Mouse (Mus musculus): Measurements from ENCODE around the gene Erc1.

The Erc1 gene

DNA sequence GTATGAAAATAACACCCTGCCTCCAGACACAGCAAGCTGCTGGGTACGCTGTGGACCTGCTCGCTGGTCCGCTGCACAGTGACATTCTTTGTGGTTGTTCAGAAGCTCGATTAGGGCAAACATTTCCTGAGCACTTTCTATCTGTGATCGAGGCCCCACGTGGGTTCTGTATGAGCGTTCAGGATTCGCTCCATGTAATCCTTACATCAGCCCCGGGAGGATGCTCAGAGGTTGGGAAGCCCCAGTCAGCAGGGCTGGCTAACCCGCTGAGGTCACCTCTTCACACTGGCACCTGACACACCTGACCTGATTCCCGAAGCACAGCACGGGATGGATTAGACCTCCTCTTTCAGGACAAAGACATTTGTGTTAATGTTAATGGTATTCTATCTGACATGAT, 312.1 kb downstream of the Erc1 start:
- in situ Hi-C loops (cut with MboI; ENCODE audit: unreplicated experiment in 2 of 2), result no loop called here

DNA sequence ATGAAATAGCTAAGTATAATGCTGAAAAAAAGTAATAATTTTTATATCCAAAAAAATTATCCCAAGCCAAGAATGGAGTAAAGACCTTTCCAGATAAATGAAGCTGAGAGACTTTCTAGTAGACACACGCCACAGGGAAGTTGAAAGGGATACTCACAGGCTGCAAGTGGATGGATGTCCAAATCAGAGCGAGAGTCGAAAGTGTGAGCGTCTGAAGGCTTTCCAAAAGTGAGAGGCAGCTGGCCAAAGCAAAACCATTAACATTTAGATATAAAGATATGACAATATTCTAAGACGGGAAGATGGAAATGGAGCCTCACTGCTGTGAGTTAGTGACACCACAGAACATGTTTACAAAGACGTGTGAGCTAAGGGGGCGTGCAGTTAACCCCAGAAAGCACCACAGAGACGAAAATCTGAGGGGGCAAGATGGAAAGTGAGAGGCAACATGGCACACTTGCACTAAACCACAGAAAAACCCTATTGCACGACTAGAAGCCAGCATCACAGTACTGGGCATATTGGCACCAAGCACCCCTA, 314.7 kb downstream of the Erc1 start:
- in situ Hi-C loops (cut with MboI; ENCODE audit: unreplicated experiment in 2 of 2), result no loop called here

DNA sequence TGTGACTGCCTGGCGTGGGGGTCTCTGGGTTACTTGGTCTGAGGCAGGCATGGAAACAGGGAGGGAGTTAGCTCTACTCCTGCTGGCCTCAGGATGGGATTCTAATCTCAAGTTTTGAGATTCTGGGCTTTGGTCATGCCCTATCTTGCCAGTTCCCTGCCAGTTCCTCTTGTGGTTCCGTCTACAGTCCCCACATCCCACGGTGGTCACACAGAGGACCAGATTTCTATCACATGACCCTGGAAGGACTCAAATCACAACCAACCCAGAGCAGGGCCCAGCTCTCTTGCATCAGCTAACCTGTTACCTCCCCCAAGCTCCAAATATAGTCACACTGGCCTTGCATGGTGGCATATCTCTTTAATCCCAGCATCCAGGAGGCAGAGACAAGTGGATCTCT, 318.3 kb downstream of the Erc1 start:
- in situ Hi-C loops (cut with MboI; ENCODE audit: unreplicated experiment in 2 of 2), result no loop called here

DNA sequence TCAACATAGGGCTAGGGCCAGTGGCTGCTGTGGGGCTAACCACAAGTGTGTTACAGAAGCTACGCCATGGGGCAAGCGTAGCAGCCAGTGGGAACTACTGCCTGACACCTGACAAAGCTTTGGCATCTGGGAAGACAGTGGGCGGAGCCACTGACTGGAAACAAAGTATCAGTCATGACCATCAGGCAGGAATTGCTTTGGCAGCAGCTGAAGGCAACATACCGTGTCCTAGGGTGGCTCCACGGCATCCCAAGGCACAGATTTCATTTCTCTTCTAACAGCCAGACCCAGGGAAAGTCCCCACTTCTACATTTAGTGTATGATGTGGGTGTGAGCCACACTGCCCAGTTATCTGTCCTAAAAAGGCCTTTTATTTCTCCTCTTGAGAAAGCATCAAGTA, 321.5 kb downstream of the Erc1 start:
- in situ Hi-C loops (cut with MboI; ENCODE audit: unreplicated experiment in 2 of 2), result no loop called here

DNA sequence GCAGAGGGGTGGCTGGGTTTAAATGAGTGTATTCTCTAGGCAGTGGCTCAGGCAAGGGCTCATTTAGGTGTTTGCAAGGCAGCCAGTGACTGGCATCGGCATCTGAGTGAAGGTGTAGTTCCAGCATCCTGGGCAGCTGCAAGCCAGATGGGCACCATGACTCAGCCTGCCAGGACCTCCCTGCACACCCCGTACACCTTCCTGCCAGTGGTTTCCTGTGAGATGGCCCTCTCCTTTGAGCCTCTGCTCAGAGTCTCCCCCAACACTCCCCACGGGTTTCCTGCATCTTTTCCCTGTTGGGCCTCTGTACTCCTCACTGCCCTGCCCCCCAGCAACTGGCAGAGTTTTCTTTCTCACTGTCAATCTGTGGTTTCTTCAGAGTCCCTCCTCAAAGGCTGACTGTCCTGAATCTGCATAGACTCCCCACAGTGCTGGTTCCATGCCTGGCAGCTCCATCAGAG, 326.0 kb downstream of the Erc1 start:
- in situ Hi-C loops (cut with MboI; ENCODE audit: unreplicated experiment in 2 of 2), result no loop called here

DNA sequence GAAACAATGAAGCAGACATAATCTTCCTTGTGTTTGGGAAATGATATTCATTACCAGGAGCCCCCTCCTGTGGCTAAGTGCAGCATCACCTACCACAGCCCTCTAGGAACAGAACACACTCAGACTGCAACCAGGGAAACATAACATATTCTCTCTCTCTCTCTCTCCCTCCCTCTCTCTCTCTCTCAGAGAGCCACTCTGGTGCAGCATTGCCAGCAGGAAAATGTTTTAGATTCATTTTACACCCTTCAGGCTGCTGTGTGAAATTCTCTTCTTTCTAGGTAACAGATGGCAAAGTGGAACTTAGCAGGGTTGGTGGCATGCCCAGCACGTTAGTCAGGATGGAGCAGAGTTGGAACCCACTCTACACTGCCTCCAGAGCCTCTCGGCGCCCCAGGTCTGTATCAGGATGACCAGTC, 326.5 kb downstream of the Erc1 start:
- in situ Hi-C loops (cut with MboI; ENCODE audit: unreplicated experiment in 2 of 2), result no loop called here
